9 mouse cellular contexts compared by ENCODE assay signal in the genomic region with DNA sequence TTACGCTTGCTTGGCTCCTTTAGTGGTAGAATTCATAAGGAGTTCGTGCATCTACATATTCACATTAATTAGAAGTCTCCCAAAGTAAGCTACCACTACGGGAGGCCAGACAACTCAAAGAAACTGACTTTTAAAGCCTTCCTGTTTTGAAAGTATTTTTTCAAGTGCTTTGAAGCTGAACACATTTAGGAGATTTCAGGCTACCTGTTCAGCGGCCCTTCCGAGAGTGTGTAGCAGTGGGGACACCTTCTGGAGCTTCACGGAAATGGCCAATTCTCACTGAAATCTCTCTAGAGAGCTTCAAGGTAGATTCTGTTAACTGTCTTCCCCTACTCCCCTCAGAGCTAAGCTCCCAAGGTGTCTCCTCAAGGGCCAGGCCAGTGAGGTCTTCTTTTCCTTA.
DNase-seq lines count a peak whose midpoint lies in the region; ATAC-seq and TF ChIP-seq lines count a peak whose summit lies in the region.
"Had no signal": no experiment of that assay in that cellular context is flagged by ENCODE, and none has a peak within 500 bp of the region (broad histone marks: within the 10 kb centered on the region; RNA-seq: fewer than 3 reads in every experiment).

No protein-coding gene starts in this region.

- peak; percentile 29 for TF ChIP-seq CTCF in E14TG2a.4 (conservative IDR thresholded peaks at IDR 0.05; ENCODE audit: low read length)

- ATAC-seq in hindbrain, embryonic 11.5 days (ENCODE audit: low FRiP score) = no peak
- no peak for ATAC-seq in hindbrain, embryonic 13.5 days (ENCODE audit: low FRiP score)
- ATAC-seq in hindbrain, embryonic 15.5 days (ENCODE audit: low FRiP score, low read depth) = no peak
- peak; percentile 45; the same call in 1 of the 2 replicates for ATAC-seq in midbrain, embryonic 16.5 days

- no peaks in the 10 kb centered on the region for H3K4me1 ChIP-seq in hindbrain, embryonic 11.5 days (replicated peaks; ENCODE audit: control insufficient read depth, insufficient read depth, low read length)
- peaks cover 13% of the 10 kb centered on the region for H3K4me1 ChIP-seq in hindbrain, embryonic 13.5 days (replicated peaks)
- peaks cover 19% of the 10 kb centered on the region for H3K4me1 ChIP-seq in E14TG2a.4 (replicated peaks; ENCODE audit: low read depth, low read length)
- H3K4me1 ChIP-seq in hindbrain, embryonic 15.5 days (replicated peaks) = peaks cover 13% of the 10 kb centered on the region
- peaks cover 12% of the 10 kb centered on the region for H3K4me1 ChIP-seq in midbrain, embryonic 16.5 days (ENCODE audit: control insufficient read depth, insufficient read depth, low read length)
- H3K4me1 ChIP-seq: megakaryocyte, embryonic 14.5 days had no signal

- H3K9ac ChIP-seq in hindbrain, embryonic 11.5 days (ENCODE audit: low read depth, low read length) = no peak overlapping the region
- H3K9ac ChIP-seq in hindbrain, embryonic 13.5 days = no peak overlapping the region
- no peak overlapping the region for H3K9ac ChIP-seq in hindbrain, embryonic 15.5 days
- no peak overlapping the region for H3K9ac ChIP-seq in midbrain, embryonic 16.5 days (ENCODE audit: low read depth, low read length)

- H3K4me3 ChIP-seq in hindbrain, embryonic 11.5 days (ENCODE audit: low read depth, low read length) = no peak overlapping the region
- no peak overlapping the region for H3K4me3 ChIP-seq in hindbrain, embryonic 13.5 days
- H3K4me3 ChIP-seq in E14TG2a.4 (replicated peaks; ENCODE audit: low read length) = no peak overlapping the region
- no peak overlapping the region for H3K4me3 ChIP-seq in hindbrain, embryonic 15.5 days
- H3K4me3 ChIP-seq in midbrain, embryonic 16.5 days (ENCODE audit: low read depth, low read length) = no peak overlapping the region
- H3K4me3 ChIP-seq: megakaryocyte, embryonic 14.5 days had no signal

- no peaks in the 10 kb centered on the region for H3K36me3 ChIP-seq in hindbrain, embryonic 11.5 days (ENCODE audit: control insufficient read depth, insufficient read depth, low read length)
- H3K36me3 ChIP-seq in hindbrain, embryonic 13.5 days = no peaks in the 10 kb centered on the region
- no peaks in the 10 kb centered on the region for H3K36me3 ChIP-seq in E14TG2a.4 (ENCODE audit: insufficient read depth, low read length)
- H3K36me3 ChIP-seq in hindbrain, embryonic 15.5 days = no peaks in the 10 kb centered on the region
- no peaks in the 10 kb centered on the region for H3K36me3 ChIP-seq in midbrain, embryonic 16.5 days (ENCODE audit: control insufficient read depth, insufficient read depth, low read length)

- H3K27me3 ChIP-seq in hindbrain, embryonic 11.5 days (ENCODE audit: control insufficient read depth, insufficient read depth, low read length) = no peaks in the 10 kb centered on the region
- H3K27me3 ChIP-seq in hindbrain, embryonic 13.5 days = 0 out of 2 replicates have a peak, but pooled peaks cover 4% of the 10 kb centered on the region
- H3K27me3 ChIP-seq in E14TG2a.4 (ENCODE audit: insufficient read depth, low read length) = peaks cover 61% of the 10 kb centered on the region
- no peaks in the 10 kb centered on the region for H3K27me3 ChIP-seq in hindbrain, embryonic 15.5 days
- no peaks in the 10 kb centered on the region for H3K27me3 ChIP-seq in midbrain, embryonic 16.5 days (ENCODE audit: control insufficient read depth, insufficient read depth, low read depth, low read length)

- 43% methylated on average over 6 of the region's 6 CpGs for WGBS in hindbrain, embryonic 11.5 days
- WGBS in hindbrain, embryonic 13.5 days = 37% methylated on average over 6 of the region's 6 CpGs
- WGBS in hindbrain, embryonic 15.5 days = 28% methylated on average over 6 of the region's 6 CpGs
- 17% methylated on average over 6 of the region's 6 CpGs for WGBS in midbrain, embryonic 16.5 days

- H3K9me3 ChIP-seq in hindbrain, embryonic 11.5 days (ENCODE audit: control insufficient read depth, low read length) = no peaks in the 10 kb centered on the region
- H3K9me3 ChIP-seq in hindbrain, embryonic 13.5 days = no peaks in the 10 kb centered on the region
- H3K9me3 ChIP-seq in E14TG2a.4 (ENCODE audit: low read length) = no peaks in the 10 kb centered on the region
- H3K9me3 ChIP-seq in hindbrain, embryonic 15.5 days = no peaks in the 10 kb centered on the region
- no peaks in the 10 kb centered on the region for H3K9me3 ChIP-seq in midbrain, embryonic 16.5 days (replicated peaks; ENCODE audit: control insufficient read depth, low read length, poor library complexity, severe bottlenecking)
- H3K9me3 ChIP-seq: megakaryocyte, embryonic 14.5 days had no signal

- no peak overlapping the region for H3K4me2 ChIP-seq in hindbrain, embryonic 11.5 days (replicated peaks; ENCODE audit: low read depth, low read length)
- no peak overlapping the region for H3K4me2 ChIP-seq in hindbrain, embryonic 13.5 days
- 0 out of 2 replicates have a peak overlapping the region, but pooled peaks have one; percentile 14 for H3K4me2 ChIP-seq in hindbrain, embryonic 15.5 days
- peak overlapping the region; percentile 31 for H3K4me2 ChIP-seq in midbrain, embryonic 16.5 days (ENCODE audit: low read length)

- DNase-seq in hindbrain, embryonic 11.5 days (ENCODE audit: low spot score) = peak; percentile 48
- DNase-seq in cerebellum, adult 18-20 months = peak; percentile 69 to 73
- DNase-seq in spleen, adult 18-20 months = no peak
- no peak for DNase-seq in B cell, adult 2 months

- H3K27ac ChIP-seq in hindbrain, embryonic 11.5 days (ENCODE audit: low read depth, low read length) = no peak overlapping the region
- H3K27ac ChIP-seq in hindbrain, embryonic 13.5 days = no peak overlapping the region
- no peak overlapping the region for H3K27ac ChIP-seq in hindbrain, embryonic 15.5 days (replicated peaks)
- H3K27ac ChIP-seq in midbrain, embryonic 16.5 days (ENCODE audit: low read length) = no peak overlapping the region

Comparison
In these comparisons a context has a peak if more than half of its experiments do, and no peak if none do; other contexts are left out.
1. H3K4me2 ChIP-seq: peak in hindbrain, embryonic 15.5 days (single experiment) and midbrain, embryonic 16.5 days (single experiment); none in hindbrain, embryonic 11.5 days (single experiment) and hindbrain, embryonic 13.5 days (single experiment).
2. DNase-seq: peak in hindbrain, embryonic 11.5 days (single experiment) and cerebellum, adult 18-20 months (2 of 2); none in spleen, adult 18-20 months (0 of 2) and B cell, adult 2 months (0 of 2).